Mouse (Mus musculus) CH12.LX (cell line): ENCODE data around the gene 2010300C02Rik. TPM values are rescaled to one million over a fixed set of nuclear protein-coding genes. Genes with fewer than 3 reads are reported as not detected.

ENCODE experiments used
- DNase-seq: peaks from one replicate; pipeline ENCODE4 v3.0.0-alpha.2; 2013; ENCODE audit errors: extremely low read depth
- H3K27ac ChIP-seq: 2 replicates; pipeline ENCODE4 v1.5.1; 2012; ENCODE audit warnings: low read depth, mild to moderate bottlenecking, control low read depth, moderate library complexity; ENCODE audit not compliant: insufficient read depth
- H3K27me3 ChIP-seq: replicated peaks from 2 replicates; pipeline ENCODE3; 2012; ENCODE audit warnings: inconsistent platforms
- H3K36me3 ChIP-seq, 2 experiments: replicated peaks in 1 of 2; 2 replicates each; pipeline versions ENCODE3 to v1.6.1; 2012; ENCODE audit warnings: inconsistent platforms in 1 of 2, low read length in 1 of 2, mild to moderate bottlenecking in 1 of 2, mixed read lengths in 1 of 2, moderate library complexity in 1 of 2; ENCODE audit not compliant: control insufficient read depth in 1 of 2, insufficient read depth in 1 of 2
- H3K4me1 ChIP-seq, 2 experiments: 2 replicates each; pipeline ENCODE4 v1.6.1; 2012; ENCODE audit warnings: inconsistent platforms in 1 of 2, moderate library complexity in 1 of 2; ENCODE audit not compliant: insufficient read depth in 2 of 2, control insufficient read depth in 1 of 2
- H3K4me2 ChIP-seq: 2 replicates; pipeline ENCODE4 v1.6.1; 2012; ENCODE audit warnings: low read depth, mild to moderate bottlenecking, control low read depth; ENCODE audit not compliant: poor library complexity, insufficient read depth, severe bottlenecking
- H3K4me3 ChIP-seq, 3 experiments: fragments of 150-350 bp in 1 of 3; sonication (generic) in 1 of 3; replicated peaks in 1 of 3; 2 replicates each; pipeline versions ENCODE3 to v1.5.1; 2011 to 2012; ENCODE audit warnings: low read depth in 2 of 3, low read length in 2 of 3, mild to moderate bottlenecking in 2 of 3, moderate library complexity in 2 of 3, control low read depth in 1 of 3, improper control_type of control experiment in 1 of 3, inconsistent platforms in 1 of 3, mixed read lengths in 1 of 3; ENCODE audit not compliant: poor library complexity in 1 of 3
- H3K79me2 ChIP-seq: replicated peaks from 2 replicates; pipeline ENCODE4 v1.6.1; 2012; ENCODE audit warnings: mild to moderate bottlenecking, moderate library complexity; ENCODE audit not compliant: control insufficient read depth, poor library complexity, insufficient read depth, severe bottlenecking; ENCODE audit errors: extremely low read depth
- H3K9ac ChIP-seq: 2 replicates; pipeline ENCODE4 v1.6.1; 2012; ENCODE audit warnings: low read depth, mild to moderate bottlenecking, control low read depth, moderate library complexity; ENCODE audit not compliant: insufficient read depth
- H3K9me3 ChIP-seq: replicated peaks from 2 replicates; pipeline ENCODE3; 2012; ENCODE audit warnings: low read length, inconsistent platforms, mixed read lengths
- CHD1 ChIP-seq: IDR thresholded peaks from 2 replicates; pipeline ENCODE4 v1.6.1; 2012; ENCODE audit warnings: low read depth, low read length, improper control_type of control experiment, inconsistent platforms
- CTCF ChIP-seq, 2 experiments: IDR thresholded peaks in 1 of 2; conservative IDR thresholded peaks in 1 of 2; 2 replicates each; pipeline ENCODE4 v1.5.1; 2011 to 2012; ENCODE audit warnings: low read depth in 2 of 2, low read length in 2 of 2, improper control_type of control experiment in 1 of 2, inconsistent platforms in 1 of 2, mild to moderate bottlenecking in 1 of 2, moderate library complexity in 1 of 2
- E2F4 ChIP-seq: IDR thresholded peaks from 2 replicates; pipeline ENCODE4 v1.6.1; 2011; ENCODE audit warnings: low read depth, low read length, improper control_type of control experiment; ENCODE audit not compliant: insufficient replicate concordance
- ELF1 ChIP-seq: IDR thresholded peaks from 2 replicates; pipeline ENCODE4 v1.6.1; 2014; ENCODE audit warnings: low read depth, mild to moderate bottlenecking, inconsistent platforms, low read length, improper control_type of control experiment
- EP300 ChIP-seq: IDR thresholded peaks from 2 replicates; pipeline ENCODE4 v1.6.1; 2011; ENCODE audit warnings: low read length, improper control_type of control experiment
- ETS1 ChIP-seq: conservative IDR thresholded peaks from 2 replicates; pipeline ENCODE4 v1.6.1; 2012; ENCODE audit warnings: low read depth, mild to moderate bottlenecking, inconsistent platforms, low read length, improper control_type of control experiment, moderate library complexity
- JUN ChIP-seq: IDR thresholded peaks from 2 replicates; pipeline ENCODE4 v1.6.1; 2011; ENCODE audit warnings: low read depth, mild to moderate bottlenecking, low read length, improper control_type of control experiment, moderate library complexity; ENCODE audit not compliant: insufficient read depth
- JUND ChIP-seq: conservative IDR thresholded peaks from 2 replicates; pipeline ENCODE4 v1.6.1; 2011; ENCODE audit warnings: low read depth, low read length, improper control_type of control experiment
- KAT2A ChIP-seq: IDR thresholded peaks from 2 replicates; pipeline ENCODE4 v1.6.1; 2012; ENCODE audit warnings: low read length, improper control_type of control experiment, inconsistent platforms; ENCODE audit not compliant: insufficient replicate concordance
- MAX ChIP-seq: IDR thresholded peaks from 2 replicates; pipeline ENCODE4 v1.6.1; 2011; ENCODE audit warnings: low read length, improper control_type of control experiment
- MXI1 ChIP-seq: IDR thresholded peaks from 2 replicates; pipeline ENCODE4 v1.6.1; 2011; ENCODE audit warnings: mild to moderate bottlenecking, low read depth, low read length, improper control_type of control experiment
- NELFE ChIP-seq: IDR thresholded peaks from 2 replicates; pipeline ENCODE4 v1.6.1; 2011; ENCODE audit warnings: low read depth, low read length, improper control_type of control experiment
- PAX5 ChIP-seq: IDR thresholded peaks from 2 replicates; pipeline ENCODE4 v1.6.1; 2012; ENCODE audit warnings: low read length, inconsistent platforms, mixed read lengths
- POLR2AphosphoS2 ChIP-seq: IDR thresholded peaks from 2 replicates; pipeline ENCODE4 v1.6.1; 2011; ENCODE audit warnings: low read depth, low read length, improper control_type of control experiment
- RAD21 ChIP-seq: IDR thresholded peaks from 2 replicates; pipeline ENCODE4 v1.6.1; 2011; ENCODE audit warnings: low read depth, mild to moderate bottlenecking, low read length, improper control_type of control experiment, moderate library complexity
- SMC3 ChIP-seq: IDR thresholded peaks from 2 replicates; pipeline ENCODE4 v1.6.1; 2011; ENCODE audit warnings: low read depth, low read length, improper control_type of control experiment
- TBP ChIP-seq: conservative IDR thresholded peaks from 2 replicates; pipeline ENCODE4 v1.6.1; 2011; ENCODE audit warnings: low read depth, low read length, improper control_type of control experiment
- UBTF ChIP-seq: IDR thresholded peaks from 2 replicates; pipeline ENCODE4 v1.6.1; 2012; ENCODE audit warnings: low read depth, mild to moderate bottlenecking, inconsistent platforms, low read length, improper control_type of control experiment, moderate library complexity
- USF2 ChIP-seq: conservative IDR thresholded peaks from 2 replicates; pipeline ENCODE4 v1.6.1; 2011; ENCODE audit warnings: low read depth, low read length, improper control_type of control experiment
- ZC3H11A ChIP-seq: IDR thresholded peaks from 2 replicates; pipeline ENCODE4 v1.6.1; 2012; ENCODE audit warnings: low read depth, mild to moderate bottlenecking, inconsistent platforms, low read length, improper control_type of control experiment
- ZKSCAN1 ChIP-seq: IDR thresholded peaks from 2 replicates; pipeline ENCODE4 v1.6.1; 2012; ENCODE audit warnings: low read depth, inconsistent platforms, low read length, improper control_type of control experiment, borderline replicate concordance
- dilution Hi-C: fragments of 300-500 bp; cut with MboI; formaldehyde crosslinking; loops from 2 replicates; pipeline ENCODE4 v1.14.3; 2020; ENCODE audit warnings: low sequenced_read_pairs; ENCODE audit not compliant: extremely low pct_unique_long_range_greater_than_20kb, extremely low pct_ligation_motif_present
- in situ Hi-C: fragments of 300-500 bp; cut with MboI; formaldehyde crosslinking; loops from 3 replicates; pipeline ENCODE4 v1.14.3; 2019; ENCODE audit warnings: low sequenced_read_pairs, low pct_ligation_motif_present, low pct_unique_long_range_greater_than_20kb, mixed read lengths
- polyA plus RNA-seq: library from polyadenylated mRNA; unstranded; fragments of >175 nt; gene quantifications from 2 replicates; pipeline ENCODE4 v1.2.1, GENCODE M21; 2012; ENCODE audit warnings: low read depth; ENCODE audit not compliant: insufficient read length
- total RNA-seq, 2 experiments: library from RNA; depleted of rRNA; stranded (reverse); fragments of 300-350 nt in 1 of 2; fragments of >200 nt in 1 of 2; gene quantifications; 2 replicates each; pipeline ENCODE4 v1.2.3; 2012 to 2014

The 2010300C02Rik gene
- total and polyA plus RNA-seq, 3 experiments = 0.08 to 0.25 (median 0.09) TPM

DNA sequence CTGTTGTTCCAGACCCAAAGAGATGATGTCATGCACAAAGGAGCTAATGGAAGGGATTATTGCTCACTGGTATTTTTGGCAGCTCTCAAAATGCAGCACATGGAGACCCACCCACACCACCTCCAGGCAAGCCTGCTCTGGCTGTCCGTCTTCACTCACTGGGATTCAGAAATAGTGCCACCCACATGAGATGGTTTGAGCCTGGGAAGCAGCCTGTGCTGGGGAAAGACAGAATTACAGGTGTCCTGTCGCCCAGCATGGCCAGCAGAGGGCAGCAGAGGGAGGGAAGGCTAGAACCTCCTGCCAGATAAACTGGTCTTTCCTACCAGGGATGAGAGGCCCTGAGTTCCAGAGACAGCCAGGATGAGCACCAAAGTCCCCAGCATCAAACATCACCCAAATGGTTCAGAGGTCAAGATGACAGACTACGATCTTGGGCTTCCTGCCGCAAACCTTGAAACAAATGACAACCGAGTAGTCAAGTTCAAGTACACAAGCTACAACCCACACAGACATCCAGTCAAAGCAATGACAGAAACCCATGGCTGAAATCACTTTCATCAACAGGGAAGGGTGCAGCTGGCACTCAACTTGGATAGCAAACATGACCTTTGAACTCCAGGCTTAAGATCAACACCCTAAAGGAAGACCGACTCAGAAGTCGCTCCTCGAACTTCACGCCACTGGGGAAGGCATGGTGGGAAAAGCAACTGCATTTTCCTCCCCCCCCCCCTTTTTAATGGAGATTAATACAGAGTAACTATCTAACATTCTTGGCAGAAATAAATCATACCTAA, 41.4 kb downstream of the 2010300C02Rik start:
- Histone ChIP-seq H3K4me3 (no peak overlapping the region), H3K27ac (no peak overlapping the region), H3K36me3 (no peaks in the 10 kb centered on the region), H3K79me2 (no peaks in the 10 kb centered on the region), H3K9me3 (no peaks in the 10 kb centered on the region), H3K27me3 (peaks cover 19% of the 10 kb centered on the region), H3K4me1 (peaks cover 0 to 4% of the 10 kb centered on the region in 2 experiments; a peak in 1 of 4 replicates), H3K4me2 (no peak overlapping the region), H3K9ac (no peak overlapping the region)
- DNase-seq = peak; percentile 65
- TF ChIP-seq UBTF = no peak
- peak; percentile 58 to 85 for TF ChIP-seq CTCF (conservative IDR thresholded peaks at IDR 0.05 in 1 of 2, IDR thresholded peaks at IDR 0.05 in 1 of 2; ENCODE audit: low read depth in 2 of 2, low read length in 2 of 2)
- TF ChIP-seq ETS1 = no peak
- no peak for TF ChIP-seq ZC3H11A
- peak; percentile 84 for TF ChIP-seq SMC3
- peak; percentile 56 for TF ChIP-seq RAD21
- no peak for TF ChIP-seq USF2
- no peak for TF ChIP-seq KAT2A
- TF ChIP-seq MXI1 = no peak
- in situ Hi-C loops = no loop called here
- dilution Hi-C loops = no loop called here

DNA sequence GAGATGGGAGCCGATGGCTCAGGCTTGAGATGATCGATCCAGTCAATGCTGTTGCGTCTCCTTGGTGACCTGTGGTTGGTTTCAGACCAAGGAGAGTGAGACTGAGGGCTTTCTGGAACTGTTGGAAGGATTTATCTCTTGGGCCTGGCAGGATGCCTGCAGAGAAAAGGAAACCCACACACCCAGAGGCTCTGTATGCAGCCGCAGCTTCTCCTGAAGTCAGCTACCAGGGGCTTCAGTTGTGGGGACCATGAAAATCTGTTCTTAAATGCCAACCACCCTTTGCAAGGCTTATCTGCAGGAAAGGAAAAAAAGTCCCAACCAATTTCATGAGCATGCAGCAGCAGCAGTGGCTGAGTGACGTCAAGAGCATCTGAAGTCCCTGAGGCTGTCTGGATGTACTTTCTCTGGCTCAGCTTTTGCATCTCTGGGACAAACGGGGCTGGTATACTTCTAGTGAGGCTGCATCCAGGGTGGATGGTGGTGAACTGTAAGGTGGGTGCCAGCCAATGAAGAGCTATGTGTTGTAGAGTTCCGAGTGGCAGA, 42.8 kb downstream of the 2010300C02Rik start:
- Histone ChIP-seq H3K36me3 (no peaks in the 10 kb centered on the region), H3K9me3 (no peaks in the 10 kb centered on the region), H3K4me3 (no peak overlapping the region), H3K4me2 (no peak overlapping the region), H3K27me3 (peaks cover 16% of the 10 kb centered on the region), H3K79me2 (no peaks in the 10 kb centered on the region), H3K4me1 (peaks cover 0 to 4% of the 10 kb centered on the region in 2 experiments; a peak in 1 of 4 replicates), H3K27ac (no peak overlapping the region), H3K9ac (no peak overlapping the region)
- TF ChIP-seq EP300 (no peak), NELFE (no peak), ZKSCAN1 (no peak), JUND (no peak), TBP (no peak), JUN (no peak), E2F4 (no peak), USF2 (no peak), POLR2AphosphoS2 (no peak), CHD1 (no peak), ELF1 (no peak), ZC3H11A (no peak), MAX (no peak), PAX5 (no peak)
- dilution Hi-C loops = no loop called here
- in situ Hi-C loops = no loop called here
- DNase-seq = no peak
